Mouse (Mus musculus): ENCODE measurements around the gene Sh3rf1. TPM values are rescaled to one million over a fixed set of nuclear protein-coding genes. Genes with fewer than 3 reads are reported as not detected.

The Sh3rf1 gene
- total RNA-seq, 4 experiments from 2014 or later, result 8.7 to 13.5 (median 10.4) TPM

GRCm38 (mm10) chr8:61263691-61264090 is 40.0 kb downstream of the Sh3rf1 start:
- no peak for DNase-seq

- no peak for DNase-seq
These were observed 41.2 kb downstream of the Sh3rf1 start for GRCm38 (mm10) chr8:61264881-61265280.

GRCm38 (mm10) chr8:61265390-61265789 is 41.7 kb downstream of the Sh3rf1 start:
- DNase-seq, result peak; percentile 29

GRCm38 (mm10) chr8:61267061-61267460 is 43.4 kb downstream of the Sh3rf1 start:
- no peak for DNase-seq

GRCm38 (mm10) chr8:61267692-61268091 is 44.0 kb downstream of the Sh3rf1 start:
- DNase-seq, result no peak

- DNase-seq, result no peak
These were observed 44.7 kb downstream of the Sh3rf1 start for GRCm38 (mm10) chr8:61268233-61268916.

- DNase-seq, result no peak
These were observed 46.3 kb downstream of the Sh3rf1 start for GRCm38 (mm10) chr8:61270016-61270415.

- DNase-seq, result no peak
These were observed 46.9 kb downstream of the Sh3rf1 start for GRCm38 (mm10) chr8:61270541-61270940.

- no peak for DNase-seq
These were observed 47.3 kb downstream of the Sh3rf1 start for GRCm38 (mm10) chr8:61270961-61271360.

- no peak for DNase-seq
These were observed 49.2 kb downstream of the Sh3rf1 start for GRCm38 (mm10) chr8:61272838-61273237.

- no peak for DNase-seq
These were observed 49.9 kb downstream of the Sh3rf1 start for GRCm38 (mm10) chr8:61273307-61274221.

GRCm38 (mm10) chr8:61274602-61275462 is 51.2 kb downstream of the Sh3rf1 start:
- DNase-seq, result no peak

- DNase-seq, result no peak
These were observed 52.0 kb downstream of the Sh3rf1 start for GRCm38 (mm10) chr8:61275463-61276356.

GRCm38 (mm10) chr8:61276397-61276796 is 52.7 kb downstream of the Sh3rf1 start:
- DNase-seq, result no peak

GRCm38 (mm10) chr8:61279030-61279429 is 55.4 kb downstream of the Sh3rf1 start:
- DNase-seq, result no peak

- DNase-seq, result no peak
These were observed 58.9 kb downstream of the Sh3rf1 start for GRCm38 (mm10) chr8:61282303-61283168.

- DNase-seq, result peak; percentile 9
These were observed 59.8 kb downstream of the Sh3rf1 start for GRCm38 (mm10) chr8:61283169-61284081.

- no peak for DNase-seq
These were observed 62.2 kb downstream of the Sh3rf1 start for GRCm38 (mm10) chr8:61285896-61286295.

GRCm38 (mm10) chr8:61286394-61286793 is 62.7 kb downstream of the Sh3rf1 start:
- DNase-seq, result no peak

Measured in adrenal gland, adult 8-10 months (tissue).